Mouse (Mus musculus): ENCODE results near the gene Slc12a5.

Slc12a5 gene

DNA sequence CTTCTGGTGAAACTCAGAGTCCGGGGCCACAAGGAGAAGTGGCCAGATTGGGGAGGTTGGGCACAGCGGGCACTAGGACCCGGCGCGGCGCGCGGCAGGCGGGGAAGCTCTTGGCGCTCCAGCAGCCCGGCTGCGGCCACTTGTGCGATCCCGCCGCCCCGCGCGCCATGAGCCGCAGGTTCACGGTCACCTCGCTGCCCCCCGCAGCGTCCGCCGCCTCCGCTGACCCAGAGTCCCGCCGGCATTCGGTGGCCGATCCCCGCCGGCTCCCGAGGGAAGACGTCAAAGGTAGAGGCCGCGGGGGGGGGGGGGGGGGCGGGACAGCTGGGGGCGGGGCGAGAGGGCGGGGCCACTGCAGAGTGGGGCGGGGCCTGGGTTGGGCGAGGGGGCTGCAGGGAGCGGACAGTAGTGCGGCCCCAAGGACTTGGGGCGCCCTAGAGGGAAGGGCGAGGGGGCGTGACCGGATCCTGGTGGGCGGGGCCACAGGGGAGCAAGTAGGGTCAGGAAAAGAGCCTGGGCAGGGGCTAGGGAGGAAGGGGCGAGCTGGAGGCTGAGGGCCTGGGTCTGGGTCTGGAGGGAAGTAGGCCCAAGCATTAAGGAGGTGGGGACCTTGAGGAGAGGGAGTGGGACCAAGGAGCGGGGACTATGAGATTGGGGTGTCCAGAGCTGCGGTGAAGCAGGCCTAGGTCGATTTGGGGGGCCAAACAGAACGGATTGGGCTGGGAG lies at the start of gene Slc12a5:
Gene Slc12a5 (plus strand): TSS at position 87 of the 726 bp plus-strand sequence.
- peak; percentile 34 to 39 for DNase-seq (ENCODE audit: low spot score in 2 of 2)

DNA sequence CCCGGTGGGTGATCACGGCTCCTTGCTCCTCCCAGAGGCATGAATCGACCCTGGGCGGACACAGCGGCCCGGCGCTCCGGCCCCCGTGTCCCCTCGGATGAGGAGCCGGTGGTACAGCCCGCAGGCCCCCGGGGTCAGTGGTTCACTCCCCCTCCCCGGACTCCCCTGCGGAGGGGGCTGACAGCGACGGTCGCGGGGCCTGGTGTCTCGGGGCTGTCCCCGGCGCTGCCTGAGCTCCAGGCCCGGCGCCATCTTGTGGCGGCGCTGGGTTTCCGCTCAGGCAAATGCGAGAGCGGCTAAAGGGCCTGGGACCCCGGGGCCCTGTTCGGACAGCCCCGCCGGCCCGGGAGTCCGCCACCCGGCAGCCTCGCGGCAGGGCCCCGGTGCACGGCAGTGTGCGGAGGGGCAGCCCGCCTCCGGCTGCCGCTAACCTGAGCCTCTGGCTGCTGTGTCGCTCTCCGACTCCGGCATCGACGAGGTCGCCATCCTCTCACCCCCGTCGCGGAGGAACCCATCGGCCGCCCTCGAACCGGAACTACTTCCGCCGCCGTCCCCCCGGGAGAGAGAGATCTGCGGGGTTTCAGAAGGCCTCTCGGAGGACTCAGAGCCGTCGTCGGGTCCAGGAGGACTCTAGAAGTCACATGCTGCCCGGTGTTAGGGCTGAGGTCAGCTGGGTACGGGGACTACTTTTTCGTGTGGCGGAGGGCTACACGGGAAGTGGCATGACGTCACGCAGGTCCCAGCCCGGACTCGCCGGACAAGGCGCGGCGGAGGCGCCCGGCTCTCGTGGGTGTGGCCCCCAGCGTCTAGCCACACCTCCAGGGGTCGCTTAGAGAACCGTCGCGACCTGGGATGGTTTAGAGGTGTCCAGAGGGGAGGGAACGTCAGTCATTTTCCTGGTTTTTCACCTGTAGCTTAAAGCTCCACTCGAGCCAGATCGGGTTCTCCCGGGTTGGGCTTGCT lies 49.2 kb upstream of the Slc12a5 start, which contains the start of gene Zfp335:
Gene Zfp335 (minus strand): TSS at position 672 of the 963 bp plus-strand sequence.
- DNase-seq (ENCODE audit: low spot score in 2 of 2), result peak; percentile 91 to 93

DNA sequence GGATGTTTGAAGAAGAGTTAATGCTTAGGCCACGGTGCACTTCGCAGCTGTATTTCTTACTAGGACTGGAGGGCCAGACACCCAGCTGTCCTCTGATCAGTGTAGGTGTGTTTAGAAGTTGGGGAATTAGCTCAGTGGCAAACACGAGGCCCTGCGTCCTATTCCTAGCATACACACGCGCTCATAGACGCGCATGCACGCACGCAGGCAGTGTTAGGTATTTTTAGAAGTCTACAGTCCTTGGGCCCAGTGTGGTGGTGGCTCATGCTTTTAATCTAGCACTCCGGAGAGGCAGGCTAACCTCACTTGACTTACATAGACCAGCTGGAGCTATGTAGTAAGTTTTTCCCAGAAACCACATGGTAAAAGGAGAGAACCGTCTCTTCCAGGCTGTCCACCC lies 48.5 kb upstream of the Slc12a5 start:
- DNase-seq (ENCODE audit: low spot score in 2 of 2), result peak in 1 of 2 experiments; percentile 26

DNA sequence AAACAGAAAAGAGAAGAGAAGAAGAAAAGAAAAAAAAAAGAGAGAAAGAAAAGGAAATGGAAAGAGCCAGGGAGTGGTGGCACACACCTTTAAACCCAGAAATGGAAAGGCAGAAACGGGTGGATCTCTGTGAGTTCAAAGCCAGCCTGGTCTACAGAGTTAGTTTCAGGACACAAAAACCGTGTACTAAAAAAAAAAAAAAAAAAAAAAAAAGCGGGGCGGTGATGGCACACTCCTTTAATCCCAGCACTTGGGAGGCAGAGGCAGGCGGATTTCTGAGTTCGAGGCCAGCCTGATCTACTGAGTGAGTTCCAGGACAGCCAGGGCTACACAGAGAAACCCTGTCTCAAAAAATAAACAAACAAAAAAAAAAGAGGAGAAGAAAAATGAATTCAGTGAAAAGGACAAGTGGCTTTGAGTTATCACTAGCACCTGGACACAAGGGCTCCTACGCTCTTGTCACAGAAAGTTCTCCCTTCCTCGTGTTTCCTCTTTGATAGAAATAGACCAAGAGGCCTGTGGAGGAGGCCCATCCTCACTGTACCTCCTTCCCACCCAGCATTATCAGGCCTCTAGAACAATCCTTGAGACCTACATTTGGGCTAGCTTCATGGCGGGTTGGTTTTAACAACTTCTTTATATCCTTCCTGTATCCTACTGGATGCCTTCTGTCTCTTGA lies 47.7 kb upstream of the Slc12a5 start:
- DNase-seq (ENCODE audit: low spot score in 2 of 2), result no peak

DNA sequence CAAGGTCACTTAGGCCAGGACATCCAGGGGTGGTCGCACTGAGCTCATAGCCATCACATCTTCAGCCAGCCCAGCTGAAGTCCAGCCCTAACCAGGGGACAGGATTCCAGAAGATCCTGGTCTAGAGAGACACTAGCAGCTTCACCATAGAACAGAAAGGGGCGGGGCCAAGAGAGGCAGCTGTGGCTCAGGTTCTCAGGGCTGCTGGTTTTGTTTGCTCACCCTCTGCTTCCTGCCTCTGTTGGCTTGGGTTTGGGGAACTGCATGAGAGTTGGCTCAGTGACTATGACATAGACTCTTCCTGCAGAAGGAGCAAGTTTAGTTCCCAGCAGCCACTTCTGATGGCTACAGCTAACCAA lies 47.2 kb upstream of the Slc12a5 start:
- DNase-seq (ENCODE audit: low spot score in 2 of 2), result peak; percentile 92 to 94

DNA sequence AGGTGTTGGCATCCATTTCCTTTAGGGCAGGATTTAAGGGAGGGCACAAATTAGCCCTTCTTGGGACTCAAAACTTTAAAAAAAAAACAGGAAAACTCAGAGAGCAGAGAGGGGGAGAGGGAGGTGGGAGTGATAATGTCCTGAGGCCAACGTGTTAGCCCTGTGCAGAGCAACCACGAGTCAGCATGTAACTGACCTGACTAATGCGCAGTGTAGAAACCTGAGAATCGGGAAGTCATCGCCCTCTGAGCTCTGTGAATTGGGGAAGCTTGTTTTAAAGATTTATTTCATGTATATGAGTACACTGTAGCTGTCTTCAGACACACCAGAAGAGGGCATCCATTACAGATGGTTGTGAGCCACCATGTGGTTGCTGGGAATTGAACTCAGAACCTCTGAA lies 43.8 kb upstream of the Slc12a5 start:
- no peak for DNase-seq (ENCODE audit: low spot score in 2 of 2)

DNA sequence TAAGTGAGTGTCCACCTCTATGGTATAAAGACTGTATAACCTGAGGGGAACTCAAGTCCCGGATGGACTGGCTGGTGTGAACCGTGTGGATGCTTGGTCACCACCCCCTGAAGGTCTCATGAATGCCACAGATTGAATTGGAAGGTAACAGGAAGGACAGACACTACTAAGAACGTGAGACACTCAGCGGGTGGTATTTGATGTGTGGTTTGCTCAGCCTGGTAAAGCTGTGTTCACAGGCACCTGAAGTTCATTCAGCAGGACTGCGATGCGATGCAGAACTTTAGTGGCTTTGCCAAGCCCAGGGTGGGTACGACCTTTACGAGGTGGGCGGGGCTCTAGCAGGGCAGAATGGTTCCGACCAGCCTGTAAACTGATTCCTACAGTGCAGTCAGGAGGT lies 43.2 kb upstream of the Slc12a5 start:
- no peak for DNase-seq (ENCODE audit: low spot score in 2 of 2)

DNA sequence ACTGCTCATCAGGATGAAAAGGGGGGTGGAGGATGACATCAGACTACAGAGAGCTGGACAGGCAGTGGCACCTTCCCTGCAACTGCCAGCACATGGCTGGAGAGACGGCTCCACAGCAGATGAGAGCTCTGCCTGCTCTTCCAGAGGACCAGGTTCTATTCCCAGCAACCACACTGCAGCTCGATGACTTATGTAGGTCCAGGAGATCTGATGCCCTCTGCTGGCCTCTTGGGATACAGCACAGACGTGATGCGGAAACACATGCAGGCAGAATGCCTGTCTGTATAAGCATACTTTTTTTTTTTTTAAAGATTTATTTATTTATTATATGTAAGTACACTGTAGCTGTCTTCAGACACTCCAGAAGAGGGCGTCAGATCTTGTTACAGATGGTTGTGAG lies 42.3 kb upstream of the Slc12a5 start:
- no peak for DNase-seq (ENCODE audit: low spot score in 2 of 2)

DNA sequence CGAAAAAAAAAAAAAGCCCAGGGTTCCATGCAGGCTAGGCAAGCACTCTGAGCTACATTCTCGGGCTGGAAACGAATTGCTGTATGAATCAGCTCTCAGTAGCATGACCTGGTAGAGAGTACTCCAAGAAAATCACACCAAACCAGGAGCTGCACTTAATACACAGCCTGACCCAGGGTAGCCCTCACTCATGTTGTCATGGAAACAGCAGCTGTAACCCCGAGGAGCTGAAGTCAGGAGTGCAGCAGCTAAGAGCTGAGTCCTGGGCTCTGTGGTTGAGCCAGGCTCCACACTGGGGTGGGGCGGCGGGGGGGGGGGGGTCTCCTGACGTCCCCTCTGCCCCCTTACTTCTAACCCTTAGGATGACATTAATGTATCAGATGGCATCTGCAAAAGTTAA lies 38.6 kb upstream of the Slc12a5 start:
- DNase-seq (ENCODE audit: low spot score in 2 of 2), result no peak

DNA sequence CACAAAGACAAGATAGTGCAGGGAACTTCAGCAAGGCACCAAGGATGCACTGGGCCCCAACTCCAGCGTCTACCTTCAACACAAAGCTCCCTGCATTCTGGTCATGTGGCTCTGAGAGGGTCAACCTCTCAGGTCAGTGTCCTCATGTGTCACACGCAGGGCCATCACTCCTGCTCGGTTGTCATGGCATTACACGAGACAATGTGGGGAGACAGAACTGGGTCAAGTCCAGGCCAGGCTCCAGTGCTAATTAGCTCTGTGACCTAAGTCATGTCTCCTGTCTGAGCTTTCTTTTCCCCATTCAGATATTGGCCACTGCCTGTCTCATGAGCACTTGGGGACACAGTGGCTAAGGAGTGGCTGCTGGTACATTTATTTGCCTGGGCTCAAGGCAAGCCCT lies 37.3 kb upstream of the Slc12a5 start:
- DNase-seq (ENCODE audit: low spot score in 2 of 2), result no peak

DNA sequence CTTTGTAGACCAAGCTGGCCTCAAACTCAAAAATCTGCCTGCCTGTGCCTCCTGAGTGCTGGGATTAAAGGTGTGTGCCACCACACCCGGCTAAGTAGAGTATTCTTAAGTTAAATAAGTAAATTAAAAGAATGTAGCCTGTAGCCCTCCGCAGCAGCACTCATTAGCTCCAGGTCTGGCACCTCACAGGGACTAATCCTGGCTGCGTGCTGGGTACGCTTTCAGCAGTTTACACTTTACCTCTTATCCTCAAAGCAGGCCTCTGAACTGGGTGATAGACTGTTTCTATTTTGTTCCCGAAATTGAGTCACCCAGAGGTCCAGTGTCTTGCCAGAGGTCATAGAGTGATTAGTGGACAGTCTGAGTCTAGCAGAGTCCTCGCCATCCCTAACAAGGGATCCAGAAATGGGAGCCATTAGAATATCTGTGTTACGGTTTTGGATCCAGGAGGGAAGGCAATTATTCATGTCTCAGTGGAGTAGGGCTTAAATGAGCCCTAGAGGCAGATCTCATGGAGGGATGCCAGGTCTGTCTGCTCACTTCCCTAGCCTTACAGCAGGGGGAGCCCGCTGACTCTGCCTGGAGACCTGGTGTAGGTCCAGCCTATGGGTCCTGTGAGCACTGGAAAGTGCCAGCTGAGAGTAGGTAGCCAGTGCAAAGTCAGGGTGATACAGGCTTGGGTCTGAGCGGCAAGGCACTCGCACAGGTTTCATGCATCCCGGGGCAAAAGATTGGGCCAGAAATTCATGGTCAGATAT lies 36.3 kb upstream of the Slc12a5 start:
- peak; percentile 78 to 80 for DNase-seq (ENCODE audit: low spot score in 2 of 2)

DNA sequence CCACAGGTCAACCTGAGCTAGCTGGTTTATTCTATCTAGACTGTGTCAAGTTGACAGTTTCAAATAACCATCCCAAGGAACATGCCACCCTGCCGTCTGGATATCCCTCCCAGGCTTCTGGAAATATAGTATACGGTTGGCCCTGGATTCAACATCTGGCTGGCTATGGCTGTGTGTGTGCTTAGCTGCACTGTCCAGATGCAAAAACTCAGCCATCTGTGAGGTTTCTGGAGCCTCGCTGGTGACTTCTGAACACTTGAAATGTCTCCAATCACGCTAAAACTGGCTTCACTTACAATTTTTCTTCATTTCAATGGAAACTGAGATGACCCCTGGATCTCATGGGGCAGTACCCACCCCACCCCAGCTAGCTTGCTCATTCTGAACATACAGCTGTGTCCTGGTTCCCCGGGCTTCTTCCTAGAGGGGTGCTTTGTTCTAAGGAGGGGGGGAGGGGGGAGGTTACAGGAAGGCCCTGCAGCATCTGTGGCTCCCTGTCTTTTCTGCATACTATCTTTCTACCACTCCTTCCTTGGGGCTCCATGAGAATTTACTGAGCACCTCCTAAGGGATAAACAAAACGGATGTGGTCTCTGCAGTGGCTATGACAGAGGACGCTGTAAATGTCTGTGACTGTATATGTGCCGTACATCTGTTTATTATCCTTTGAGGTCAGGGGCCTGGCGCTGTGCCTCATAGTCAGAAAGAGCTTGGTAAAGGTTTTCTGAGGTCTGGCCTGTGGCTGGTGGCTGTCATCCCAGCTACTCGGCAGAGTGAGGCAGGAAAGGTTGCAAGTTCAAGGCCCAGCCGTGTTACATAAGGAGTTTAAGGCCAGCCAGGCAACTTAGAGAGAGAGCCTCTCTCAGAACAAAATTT lies 29.7 kb upstream of the Slc12a5 start:
- DNase-seq (ENCODE audit: low spot score in 2 of 2), result no peak

DNA sequence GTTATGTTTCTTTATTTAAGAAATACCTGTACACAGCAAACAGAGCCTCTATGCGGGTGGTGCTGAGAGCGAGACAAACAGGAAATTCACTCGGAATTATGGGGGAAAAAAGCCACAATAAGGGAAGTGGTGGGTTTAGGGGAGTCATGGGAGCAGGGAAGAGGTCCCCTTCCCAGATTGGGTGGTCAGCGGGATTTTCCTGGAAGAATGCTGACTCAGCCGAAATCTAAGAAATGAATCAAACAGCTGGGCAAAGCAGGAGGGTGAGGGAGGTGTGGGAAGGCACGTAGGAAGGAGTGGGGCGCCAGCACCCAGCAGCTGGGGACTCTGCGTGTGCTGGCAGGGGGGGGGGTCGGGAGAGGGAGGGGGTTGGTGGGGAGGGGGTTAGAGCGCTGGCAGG lies 27.1 kb upstream of the Slc12a5 start:
- no peak for DNase-seq (ENCODE audit: low spot score in 2 of 2)

DNA sequence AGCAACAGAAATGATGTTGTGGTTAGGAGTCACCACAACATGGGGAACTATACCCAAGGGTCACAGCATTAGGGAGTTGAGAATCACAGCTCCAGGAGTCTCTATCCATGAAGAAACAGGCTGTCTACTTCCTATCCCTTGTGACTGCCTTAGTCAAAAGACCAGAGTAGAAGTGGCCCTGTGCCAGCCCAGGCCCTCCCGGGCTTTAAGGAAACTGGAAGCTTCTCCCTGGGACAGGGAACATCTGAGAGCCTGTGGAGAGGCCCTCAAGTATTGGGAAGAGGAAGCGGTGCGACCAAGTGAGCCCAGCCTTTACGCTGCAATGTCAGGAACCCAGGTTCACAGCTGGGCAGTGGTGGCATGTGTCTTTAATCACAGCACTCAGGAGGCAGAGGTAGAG lies 24.6 kb upstream of the Slc12a5 start:
- DNase-seq (ENCODE audit: low spot score in 2 of 2), result no peak

DNA sequence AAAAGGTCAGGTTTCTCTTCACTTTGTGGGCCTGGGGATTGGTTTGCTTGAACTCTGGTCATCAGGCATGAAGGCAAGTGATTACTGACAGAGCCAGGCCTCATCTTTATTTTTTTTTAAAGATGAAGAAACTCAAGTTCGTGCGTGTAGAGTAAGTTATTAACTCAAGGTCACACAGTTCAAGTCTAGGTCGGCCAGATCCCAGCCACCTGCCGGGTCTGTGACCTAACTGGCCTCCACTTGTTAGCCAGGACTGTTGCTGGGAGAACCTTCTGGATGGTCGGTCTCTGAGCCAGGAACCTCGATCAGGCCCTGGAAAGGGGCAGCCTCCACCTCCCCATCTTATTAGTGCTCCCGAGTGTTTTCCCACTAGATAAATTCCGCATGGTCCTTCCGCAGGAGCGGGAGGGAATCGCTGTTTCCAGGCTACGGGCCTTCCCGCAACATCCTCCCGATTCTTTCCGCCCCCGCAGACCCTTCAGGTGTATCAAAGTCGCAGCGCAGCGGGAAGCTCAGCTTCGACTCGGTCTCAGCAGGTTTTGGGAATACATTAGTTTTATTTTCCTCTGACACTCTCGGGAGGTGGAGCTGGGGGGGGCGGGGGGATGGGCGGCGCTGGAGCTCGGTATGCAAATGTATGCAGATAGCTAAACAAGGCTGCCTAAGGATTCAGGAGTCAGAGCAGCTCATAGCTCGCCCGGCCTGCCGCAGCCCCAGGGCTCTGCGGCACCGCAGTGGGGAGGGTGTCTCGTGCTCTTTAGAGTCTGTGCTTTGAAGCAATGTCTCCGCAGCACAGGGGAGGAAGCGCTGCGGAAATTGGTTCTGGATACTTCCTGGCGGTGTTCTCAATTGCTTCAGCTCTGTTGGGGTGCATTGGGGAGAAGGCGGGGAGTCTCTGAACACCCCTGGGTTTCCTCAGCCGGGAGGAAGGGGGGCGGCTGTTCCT lies 22.2 kb upstream of the Slc12a5 start:
- peak; percentile 40 to 47 for DNase-seq (ENCODE audit: low spot score in 2 of 2)

DNA sequence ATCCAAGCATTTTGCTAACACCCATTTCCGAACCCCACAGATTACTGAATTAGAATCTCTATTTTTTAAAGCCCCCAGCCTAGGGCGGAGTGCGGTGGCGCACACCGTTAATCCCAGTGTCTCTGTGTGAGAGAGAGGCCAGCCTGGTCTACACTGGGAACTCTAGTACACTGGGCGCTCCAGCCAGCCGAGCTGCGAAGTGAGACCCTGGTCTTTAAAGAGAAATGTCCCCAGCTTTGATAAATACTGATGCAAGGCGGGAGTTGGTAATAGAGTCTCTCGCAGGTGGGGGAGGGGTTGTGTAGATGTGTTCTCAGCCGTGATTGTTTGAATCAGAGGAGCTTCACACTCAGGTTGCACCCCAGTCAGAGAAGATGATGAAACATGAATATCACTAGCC lies 21.5 kb upstream of the Slc12a5 start:
- DNase-seq (ENCODE audit: low spot score in 2 of 2), result no peak

DNA sequence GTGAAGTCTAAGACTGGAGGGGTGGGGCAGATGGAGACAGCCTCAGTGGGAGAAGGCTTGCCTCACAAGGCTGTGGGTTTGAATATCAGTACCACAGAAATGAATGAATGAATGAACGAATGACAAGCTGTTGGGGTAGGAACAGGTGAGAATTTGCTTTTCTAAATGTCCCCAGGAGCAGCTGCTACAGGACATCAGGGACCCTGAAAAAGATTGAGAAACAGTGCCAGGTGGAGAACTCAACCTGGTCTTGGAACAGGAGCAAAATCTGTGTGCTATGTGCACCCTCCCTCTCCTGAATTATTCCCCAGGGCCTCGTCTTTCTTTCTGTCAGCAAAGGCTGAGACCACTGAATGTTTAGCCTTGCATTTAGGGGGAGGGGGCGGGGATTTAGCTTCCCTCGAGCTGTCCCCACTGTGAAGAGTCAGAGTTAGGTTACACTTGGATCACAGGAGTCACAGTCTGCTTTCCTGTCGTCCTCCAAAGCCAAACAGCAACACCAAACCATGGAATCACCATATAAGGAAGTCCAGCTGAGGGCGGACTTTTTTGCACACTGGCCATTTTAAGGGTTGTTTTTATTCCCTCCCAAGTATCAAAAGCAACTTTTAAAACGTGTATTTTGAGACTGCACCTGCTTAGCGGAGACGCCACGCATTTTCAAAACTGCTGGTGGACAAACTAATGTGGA lies 20.3 kb upstream of the Slc12a5 start, which contains the start of gene Mmp9:
Gene Mmp9 (plus strand): TSS at position 641 of the 691 bp plus-strand sequence.
- DNase-seq (ENCODE audit: low spot score in 2 of 2), result no peak

DNA sequence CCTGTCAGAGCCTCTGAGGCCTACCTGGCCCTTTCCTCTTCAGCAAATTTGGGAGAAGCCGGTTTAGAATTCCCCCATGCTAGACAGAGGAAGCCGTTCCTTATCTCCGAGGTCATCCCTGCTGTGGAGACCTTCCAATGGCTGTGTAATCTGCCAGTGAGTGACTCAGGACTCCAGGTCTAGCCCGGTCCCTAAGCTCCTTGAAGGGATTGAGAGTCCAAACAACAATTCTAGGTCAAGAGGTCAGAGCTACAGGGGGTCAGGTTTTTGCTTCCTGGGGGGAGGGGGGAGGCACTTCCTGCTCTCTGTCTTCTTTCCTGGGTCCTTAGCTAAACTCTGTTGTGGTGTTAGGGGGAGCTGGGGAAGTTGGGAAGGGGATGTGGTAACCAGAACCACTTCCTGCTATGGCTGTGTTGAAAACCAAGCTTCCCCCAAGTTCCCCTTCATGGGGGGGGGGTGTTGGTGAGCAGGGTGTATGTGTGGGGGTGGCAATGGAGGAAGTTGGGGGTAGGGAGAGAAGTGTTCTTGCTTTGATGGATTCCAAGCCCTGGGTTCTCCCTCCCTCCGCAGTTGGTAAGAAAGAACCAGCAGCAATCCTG lies 17.8 kb upstream of the Slc12a5 start:
- peak; percentile 80 to 81 for DNase-seq (ENCODE audit: low spot score in 2 of 2)

All from spleen, postnatal 36 days (tissue).